Mouse (Mus musculus): ENCODE measurements around the gene Car10.

The Car10 gene

GRCm38 (mm10) chr11:93571917-93572641 is 474.3 kb downstream of the Car10 start:
- DNase-seq (ENCODE audit: low spot score in 2 of 2): no peak

DNA sequence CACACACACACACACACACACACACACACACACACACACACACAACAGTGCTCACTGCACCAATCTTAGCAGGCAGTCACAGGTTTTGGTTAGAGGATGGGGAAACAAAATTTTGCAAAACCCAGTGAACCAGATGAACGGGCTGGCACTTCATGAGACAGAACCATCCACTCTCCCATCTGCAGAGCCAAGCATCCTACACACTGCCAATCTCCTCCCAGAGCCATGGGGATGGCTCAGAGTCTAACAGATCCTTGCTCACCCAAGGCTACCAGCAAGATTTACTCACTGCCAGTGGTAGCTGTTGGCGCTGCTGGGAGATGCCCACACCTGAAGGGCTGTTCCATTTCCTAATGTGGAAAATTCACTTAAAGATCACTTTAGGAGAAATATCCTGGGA is 479.6 kb downstream of the Car10 start:
- DNase-seq (ENCODE audit: low spot score in 2 of 2): no peak

- DNase-seq (ENCODE audit: low spot score in 2 of 2): no peak
Measured at GRCm38 (mm10) chr11:93579626-93580025, 481.8 kb downstream of the Car10 start.

GRCm38 (mm10) chr11:93581326-93581725 is 483.5 kb downstream of the Car10 start:
- DNase-seq (ENCODE audit: low spot score in 2 of 2): no peak

GRCm38 (mm10) chr11:93587788-93588187 is 490.0 kb downstream of the Car10 start:
- DNase-seq (ENCODE audit: low spot score in 2 of 2): no peak

DNA sequence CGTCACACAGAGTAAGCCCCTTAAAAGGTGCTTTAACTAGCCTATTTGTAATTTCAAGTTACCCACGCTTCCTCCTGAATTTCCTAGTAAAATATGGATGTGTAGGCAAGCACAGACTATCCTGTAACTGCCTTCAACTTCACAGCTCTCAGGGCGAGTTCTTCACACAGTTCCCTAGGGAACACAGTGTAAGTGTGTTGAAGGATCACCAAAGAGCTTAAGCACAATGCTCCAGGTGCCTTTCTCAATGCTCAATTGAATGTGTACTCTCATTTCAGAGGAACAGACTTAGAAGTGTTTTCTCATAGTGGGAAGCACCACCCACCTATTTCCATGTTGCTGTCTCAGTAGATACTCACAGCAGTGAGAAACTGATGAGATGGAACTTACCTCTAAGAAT is 492.8 kb downstream of the Car10 start:
- no peak for DNase-seq (ENCODE audit: low spot score in 2 of 2)

- DNase-seq (ENCODE audit: low spot score in 2 of 2): no peak
Measured at GRCm38 (mm10) chr11:93594033-93594432, 496.2 kb downstream of the Car10 start.

- DNase-seq (ENCODE audit: low spot score in 2 of 2): no peak
Measured at GRCm38 (mm10) chr11:93598175-93598574, 500.3 kb downstream of the Car10 start.

DNA sequence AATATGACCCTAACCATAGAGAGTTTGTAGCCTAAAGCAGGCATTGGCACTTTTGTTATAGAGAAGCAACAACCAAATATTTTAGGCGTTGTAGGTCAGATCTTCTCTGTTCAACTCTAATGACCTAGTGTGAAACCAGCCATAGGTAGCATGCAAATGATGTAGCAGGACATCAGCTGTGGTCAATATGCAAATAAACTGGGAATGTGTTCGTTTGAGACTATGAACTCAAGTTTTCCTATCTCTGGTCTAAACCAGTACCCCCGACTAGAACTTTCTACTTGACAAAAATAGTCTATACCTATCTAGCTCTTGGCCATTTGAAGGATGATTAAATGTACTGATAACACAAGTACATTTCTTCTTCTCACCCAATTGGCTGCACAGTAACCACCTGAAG is 501.9 kb downstream of the Car10 start:
- no peak for DNase-seq (ENCODE audit: low spot score in 2 of 2)

GRCm38 (mm10) chr11:93603575-93603974 is 505.7 kb downstream of the Car10 start:
- no peak for DNase-seq (ENCODE audit: low spot score in 2 of 2)

GRCm38 (mm10) chr11:93607111-93607510 is 509.3 kb downstream of the Car10 start:
- DNase-seq (ENCODE audit: low spot score in 2 of 2): no peak

- no peak for DNase-seq (ENCODE audit: low spot score in 2 of 2)
Measured at GRCm38 (mm10) chr11:93608716-93609115, 510.9 kb downstream of the Car10 start.

GRCm38 (mm10) chr11:93612071-93612470 is 514.2 kb downstream of the Car10 start:
- no peak for DNase-seq (ENCODE audit: low spot score in 2 of 2)

GRCm38 (mm10) chr11:93614851-93615250 is 517.0 kb downstream of the Car10 start:
- DNase-seq (ENCODE audit: low spot score in 2 of 2): no peak

GRCm38 (mm10) chr11:93623605-93624004 is 525.8 kb downstream of the Car10 start:
- no peak for DNase-seq (ENCODE audit: low spot score in 2 of 2)

DNA sequence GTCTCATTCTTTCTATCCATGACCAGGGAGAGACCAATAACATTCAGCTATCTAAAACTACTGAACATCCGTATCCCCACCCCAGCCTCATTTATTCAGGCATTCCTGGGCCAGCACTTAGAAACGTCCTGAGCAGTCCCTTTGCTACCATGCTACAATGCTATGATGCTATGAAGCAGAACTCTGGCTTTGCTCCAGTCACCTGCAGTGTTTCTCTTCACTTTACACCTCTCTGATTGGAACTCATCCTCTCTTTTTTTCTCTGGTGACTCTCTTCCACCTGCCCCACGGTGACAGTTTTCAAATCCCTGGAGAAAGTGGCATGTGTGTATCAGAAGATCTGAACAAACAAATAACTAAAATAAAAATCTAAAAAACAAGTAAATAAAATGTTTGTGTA is 541.6 kb downstream of the Car10 start:
- no peak for DNase-seq (ENCODE audit: low spot score in 2 of 2)

DNA sequence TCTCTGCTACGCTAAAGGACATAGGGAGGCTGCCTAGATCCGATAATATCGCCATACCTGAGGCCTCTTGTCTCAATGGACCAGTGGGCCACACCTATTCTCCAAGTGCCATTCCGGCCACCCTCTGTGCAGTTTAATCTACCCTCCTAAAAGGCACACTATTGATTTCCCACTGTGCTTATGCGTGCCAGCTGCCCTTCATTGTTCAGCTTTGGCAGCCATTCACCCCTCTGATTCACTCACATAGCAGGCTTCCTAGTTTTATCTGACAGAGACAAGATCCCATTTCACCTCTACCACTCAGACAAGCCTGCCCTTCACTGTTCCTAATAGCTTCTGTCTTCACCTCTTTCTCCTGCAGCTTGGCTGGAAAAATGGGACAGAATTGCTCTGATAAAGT is 543.1 kb downstream of the Car10 start:
- no peak for DNase-seq (ENCODE audit: low spot score in 2 of 2)

GRCm38 (mm10) chr11:93642331-93642730 is 544.5 kb downstream of the Car10 start:
- no peak for DNase-seq (ENCODE audit: low spot score in 2 of 2)

GRCm38 (mm10) chr11:93643006-93643405 is 545.2 kb downstream of the Car10 start:
- no peak for DNase-seq (ENCODE audit: low spot score in 2 of 2)

DNA sequence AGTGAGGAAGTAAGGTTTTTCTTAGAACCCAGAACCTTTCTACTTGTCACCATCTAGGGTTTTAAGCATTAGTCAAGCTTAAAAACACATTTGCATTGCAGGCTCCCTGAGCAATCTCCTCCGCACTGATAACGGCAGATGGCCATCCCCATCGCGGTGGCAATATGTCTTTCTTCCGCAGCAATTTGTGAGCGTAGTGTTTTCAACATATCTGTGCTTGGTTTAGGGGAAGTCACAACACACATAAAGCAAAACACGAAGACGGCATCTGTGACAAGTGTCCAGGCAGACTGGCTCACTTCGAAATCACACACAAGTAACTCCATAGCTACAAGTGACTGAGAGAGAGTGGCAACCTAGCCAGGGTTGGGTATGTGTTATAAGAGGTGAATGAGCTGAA is 545.6 kb downstream of the Car10 start:
- no peak for DNase-seq (ENCODE audit: low spot score in 2 of 2)

DNA sequence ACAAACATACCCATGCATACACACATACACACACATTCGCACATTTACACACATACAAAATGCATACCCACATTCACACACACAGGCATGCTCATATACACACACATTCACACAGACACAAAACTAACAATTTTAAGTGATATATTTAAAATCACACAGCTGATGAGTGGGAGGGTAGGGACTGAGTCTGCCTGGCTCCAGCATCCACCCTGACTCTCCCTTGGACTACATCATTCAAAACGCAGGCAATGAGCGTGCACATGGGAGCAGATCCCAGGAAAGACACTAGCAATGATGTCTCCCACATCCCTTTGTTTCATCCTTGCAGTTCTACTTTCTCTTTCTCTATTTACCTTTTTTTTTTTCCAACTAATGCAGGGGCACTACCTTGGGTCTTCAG is 548.4 kb downstream of the Car10 start:
- no peak for DNase-seq (ENCODE audit: low spot score in 2 of 2)

Data from natural killer cell, adult 2 months (primary cell).